Mouse (Mus musculus): Measurements from ENCODE around the gene Numb. TPM values are rescaled to one million over a fixed set of nuclear protein-coding genes. Genes with fewer than 3 reads are reported as not detected.

Numb gene
- polyA plus RNA-seq, 1 experiment from 2014 or later: 41.3 TPM

DNA sequence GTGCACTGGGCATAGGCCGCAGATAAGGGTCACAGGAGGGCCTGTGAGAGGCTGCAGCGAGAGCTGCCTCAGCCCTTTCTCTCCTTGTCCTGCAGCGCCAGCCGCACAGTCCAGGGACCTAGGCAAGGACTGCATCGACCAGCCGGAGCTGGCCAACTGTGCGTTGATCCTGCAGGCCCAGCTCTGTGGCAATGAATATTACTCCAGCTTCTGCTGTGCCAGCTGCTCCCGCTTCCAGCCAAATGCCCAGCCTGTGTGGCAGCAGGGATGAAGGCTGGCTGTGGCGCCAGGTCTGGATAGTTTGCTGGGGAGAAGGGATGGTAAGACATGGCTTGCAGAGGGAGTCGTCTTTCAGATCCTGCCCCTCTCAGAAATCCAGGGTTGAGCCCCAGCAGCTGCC lies 130.0 kb downstream of the Numb start:
- H3K27ac ChIP-seq: 0 out of 2 replicates have a peak overlapping the region, but pooled peaks have one; percentile 75

DNA sequence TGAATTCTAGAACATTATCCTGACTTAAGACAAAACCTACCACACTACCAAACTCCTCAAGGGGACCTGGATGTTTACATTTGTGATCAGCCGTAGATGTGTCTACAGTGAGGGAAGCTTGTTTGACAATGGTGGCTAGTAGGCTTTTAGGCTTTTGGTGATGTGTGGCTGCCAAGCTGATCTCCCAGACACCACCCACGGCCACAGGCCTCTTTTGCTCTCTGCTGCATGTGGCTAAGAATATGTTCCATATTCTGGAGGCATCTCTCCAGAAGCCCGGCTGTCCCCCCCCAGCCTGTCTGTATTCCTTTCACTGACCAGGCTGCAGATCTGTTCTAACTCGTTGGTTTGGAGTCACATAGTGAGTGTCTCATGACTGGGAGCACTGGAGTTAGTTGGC lies 131.0 kb downstream of the Numb start:
- ATAC-seq (replicated peaks; ENCODE audit: low FRiP score): no peak
- H3K9ac ChIP-seq: no peak overlapping the region
- H3K9me3 ChIP-seq (replicated peaks): no peaks in the 10 kb centered on the region
- no peaks in the 10 kb centered on the region for H3K27me3 ChIP-seq
- H3K36me3 ChIP-seq: peaks cover 23% of the 10 kb centered on the region
- H3K4me3 ChIP-seq (replicated peaks): no peak overlapping the region
- H3K27ac ChIP-seq: no peak overlapping the region
- WGBS: 82% methylated on average over 4 of the region's 4 CpGs
- no peak overlapping the region for H3K4me2 ChIP-seq
- peaks cover 27% of the 10 kb centered on the region for H3K4me1 ChIP-seq

More for the DNA sequence above, 130.0 kb downstream of the Numb start:
- Histone ChIP-seq H3K4me1 (peaks cover 27% of the 10 kb centered on the region), H3K4me2 (no peak overlapping the region), H3K4me3 (replicated peaks) (no peak overlapping the region), H3K9me3 (replicated peaks) (no peaks in the 10 kb centered on the region), H3K9ac (no peak overlapping the region), H3K27me3 (no peaks in the 10 kb centered on the region), H3K36me3 (peaks cover 31% of the 10 kb centered on the region)
- 81% methylated on average over 10 of the region's 10 CpGs for WGBS
- no peak for ATAC-seq (replicated peaks; ENCODE audit: low FRiP score)

DNA sequence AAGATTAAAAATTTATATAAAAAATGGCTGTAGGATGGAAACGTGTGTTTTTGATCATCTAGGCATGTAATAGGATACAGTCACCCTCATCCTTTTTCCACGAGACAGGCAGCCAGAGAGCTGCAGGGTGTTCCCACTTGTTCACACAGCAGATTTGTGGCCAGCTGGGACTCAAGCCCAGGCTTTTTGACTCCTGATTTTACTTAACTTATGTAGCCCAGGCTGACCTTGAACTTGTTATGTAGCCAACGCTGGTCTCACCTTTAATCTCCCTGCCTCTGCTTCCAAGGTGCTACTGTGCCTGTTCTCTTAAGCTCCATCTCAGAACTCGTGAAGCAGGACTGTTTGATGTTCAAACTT lies 132.0 kb downstream of the Numb start:
- Histone ChIP-seq H3K27me3 (no peaks in the 10 kb centered on the region), H3K9ac (no peak overlapping the region), H3K4me2 (no peak overlapping the region), H3K9me3 (replicated peaks) (no peaks in the 10 kb centered on the region), H3K4me1 (peaks cover 23% of the 10 kb centered on the region), H3K36me3 (peaks cover 14% of the 10 kb centered on the region), H3K4me3 (replicated peaks) (no peak overlapping the region), H3K27ac (no peak overlapping the region)
- ATAC-seq (replicated peaks; ENCODE audit: low FRiP score): no peak
- WGBS: 34% methylated on average over 4 of the region's 4 CpGs

DNA sequence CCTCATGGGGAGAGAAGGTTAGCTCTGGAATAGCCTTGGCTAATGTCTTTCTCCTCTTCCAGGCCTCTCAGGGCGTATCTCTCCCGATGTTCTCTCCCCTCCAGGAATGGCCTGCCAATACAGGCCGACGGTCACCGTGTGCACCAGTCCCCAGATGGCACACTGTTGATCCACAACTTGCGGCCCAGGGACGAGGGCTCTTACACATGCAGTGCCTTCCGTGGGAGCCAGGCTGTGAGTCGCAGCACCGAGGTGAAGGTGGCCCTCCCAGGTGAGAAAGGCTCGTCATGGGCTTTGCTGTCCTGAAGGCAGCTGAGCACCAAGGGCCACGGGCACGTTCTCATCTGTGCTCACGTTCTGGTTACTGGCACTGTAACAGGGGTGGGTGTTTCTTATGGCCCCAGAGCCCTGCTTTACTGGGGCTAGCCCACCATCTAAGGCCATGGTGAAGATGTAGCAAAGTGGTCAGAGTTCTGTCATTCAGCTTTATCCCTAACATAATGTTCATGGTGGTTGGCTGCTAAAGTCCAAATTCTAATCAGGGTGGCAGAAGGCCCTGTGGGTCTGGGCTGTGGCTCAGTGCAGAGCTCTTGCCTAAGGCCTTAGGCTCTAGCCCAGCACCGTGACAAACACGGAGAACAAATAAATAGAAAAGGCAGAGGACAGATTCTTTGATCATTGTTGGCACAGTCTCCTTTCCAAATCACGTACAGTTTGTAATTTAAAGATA lies 132.5 kb downstream of the Numb start:
- no peak overlapping the region for H3K27ac ChIP-seq
- no peak overlapping the region for H3K9ac ChIP-seq
- H3K4me3 ChIP-seq (replicated peaks): no peak overlapping the region
- ATAC-seq (replicated peaks; ENCODE audit: low FRiP score): no peak
- peaks cover 10% of the 10 kb centered on the region for H3K36me3 ChIP-seq
- H3K9me3 ChIP-seq (replicated peaks): no peaks in the 10 kb centered on the region
- H3K4me1 ChIP-seq: peaks cover 23% of the 10 kb centered on the region
- no peaks in the 10 kb centered on the region for H3K27me3 ChIP-seq
- H3K4me2 ChIP-seq: no peak overlapping the region
- WGBS: 88% methylated on average over 17 of the region's 17 CpGs

DNA sequence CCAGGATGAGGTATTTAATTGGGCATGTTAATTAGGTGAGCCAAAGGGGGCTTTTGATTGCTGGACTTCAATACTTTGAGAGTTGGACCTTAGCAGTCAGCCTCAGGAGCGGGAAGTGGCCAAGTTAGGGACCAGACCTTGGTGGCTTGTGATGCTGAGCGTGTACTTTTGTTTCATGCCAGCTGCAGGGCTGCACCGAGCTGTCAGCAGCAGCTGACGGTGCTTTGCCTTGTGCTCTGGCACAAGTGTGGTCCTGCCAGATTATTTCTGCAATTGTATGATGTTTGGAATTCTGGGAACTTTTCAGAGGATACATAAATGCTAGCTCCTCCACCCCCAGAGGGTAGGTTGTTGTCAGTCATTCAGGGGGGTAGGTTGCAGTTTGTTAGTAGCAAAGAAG lies 136.4 kb downstream of the Numb start:
- H3K4me1 ChIP-seq: 0 out of 2 replicates have a peak, but pooled peaks cover 3% of the 10 kb centered on the region
- H3K36me3 ChIP-seq: no peaks in the 10 kb centered on the region
- H3K9ac ChIP-seq: no peak overlapping the region
- no peak overlapping the region for H3K27ac ChIP-seq
- H3K9me3 ChIP-seq (replicated peaks): no peaks in the 10 kb centered on the region
- H3K4me3 ChIP-seq (replicated peaks): no peak overlapping the region
- H3K4me2 ChIP-seq: no peak overlapping the region
- H3K27me3 ChIP-seq: no peaks in the 10 kb centered on the region
- WGBS: 72% methylated on average over 4 of the region's 4 CpGs
- no peak for ATAC-seq (replicated peaks; ENCODE audit: low FRiP score)

DNA sequence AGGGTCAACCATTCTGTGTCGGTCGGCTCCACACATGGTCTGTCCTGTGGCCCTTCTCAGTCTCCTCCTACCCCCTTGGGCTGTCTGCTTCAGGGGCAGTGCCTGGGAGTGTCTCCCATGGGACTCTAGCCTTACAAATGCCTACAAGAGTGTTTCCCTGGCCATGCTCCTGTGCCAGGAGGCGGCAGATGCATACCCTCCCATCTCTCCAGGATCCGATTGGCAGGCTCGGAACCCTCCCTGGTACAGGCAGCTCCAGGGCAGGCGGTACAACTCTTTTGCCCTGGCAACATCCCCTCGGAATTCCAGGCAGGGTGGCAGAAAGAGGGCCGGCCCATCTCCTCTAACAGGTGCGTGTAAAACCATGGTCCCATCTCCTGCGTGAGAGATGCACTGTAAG lies 139.1 kb downstream of the Numb start:
- ATAC-seq (replicated peaks; ENCODE audit: low FRiP score): no peak
- H3K4me1 ChIP-seq: 0 out of 2 replicates have a peak, but pooled peaks cover 3% of the 10 kb centered on the region
- H3K4me3 ChIP-seq (replicated peaks): no peak overlapping the region
- H3K27me3 ChIP-seq: no peaks in the 10 kb centered on the region
- H3K9me3 ChIP-seq (replicated peaks): no peaks in the 10 kb centered on the region
- H3K4me2 ChIP-seq: no peak overlapping the region
- no peak overlapping the region for H3K27ac ChIP-seq
- H3K9ac ChIP-seq: no peak overlapping the region
- no peaks in the 10 kb centered on the region for H3K36me3 ChIP-seq
- 88% methylated on average over 10 of the region's 10 CpGs for WGBS

DNA sequence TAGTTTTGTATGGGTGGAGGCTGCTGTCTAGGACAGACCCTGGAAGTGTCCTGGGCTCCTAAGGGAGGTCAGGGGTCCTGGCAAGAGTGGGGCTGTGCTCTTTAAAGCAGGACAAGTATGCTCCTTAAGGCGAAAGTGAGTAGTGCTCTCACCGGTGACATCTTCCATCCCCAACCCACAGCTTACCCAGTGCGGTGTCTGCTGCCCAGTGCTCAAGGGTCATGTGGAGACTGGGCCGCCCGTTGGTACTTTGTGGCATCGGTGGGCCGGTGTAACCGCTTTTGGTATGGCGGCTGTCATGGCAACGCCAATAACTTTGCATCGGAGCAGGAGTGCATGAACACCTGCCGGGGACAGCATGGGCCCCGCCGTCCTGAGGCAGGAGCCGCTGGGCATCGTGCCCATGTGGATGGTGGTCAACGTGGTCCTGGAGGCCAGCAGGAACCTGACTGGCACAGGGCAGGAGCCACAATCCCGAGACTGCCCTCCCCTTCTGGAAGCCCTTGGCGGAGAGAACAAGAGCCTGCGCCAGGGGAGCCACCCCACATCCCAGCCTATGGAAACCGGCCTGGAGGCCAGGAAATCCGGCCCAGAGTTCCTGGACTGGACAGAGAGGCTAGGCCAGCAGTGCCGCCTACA lies 140.0 kb downstream of the Numb start:
- Histone ChIP-seq H3K9ac (no peak overlapping the region), H3K4me1 (0 out of 2 replicates have a peak, but pooled peaks cover 3% of the 10 kb centered on the region), H3K4me3 (replicated peaks) (no peak overlapping the region), H3K27ac (no peak overlapping the region), H3K27me3 (no peaks in the 10 kb centered on the region), H3K36me3 (no peaks in the 10 kb centered on the region), H3K9me3 (replicated peaks) (no peaks in the 10 kb centered on the region), H3K4me2 (no peak overlapping the region)
- 79% methylated on average over 23 of the region's 23 CpGs for WGBS
- ATAC-seq (replicated peaks; ENCODE audit: low FRiP score): 0 out of 2 replicates have a peak, but pooled peaks have one; percentile 22

DNA sequence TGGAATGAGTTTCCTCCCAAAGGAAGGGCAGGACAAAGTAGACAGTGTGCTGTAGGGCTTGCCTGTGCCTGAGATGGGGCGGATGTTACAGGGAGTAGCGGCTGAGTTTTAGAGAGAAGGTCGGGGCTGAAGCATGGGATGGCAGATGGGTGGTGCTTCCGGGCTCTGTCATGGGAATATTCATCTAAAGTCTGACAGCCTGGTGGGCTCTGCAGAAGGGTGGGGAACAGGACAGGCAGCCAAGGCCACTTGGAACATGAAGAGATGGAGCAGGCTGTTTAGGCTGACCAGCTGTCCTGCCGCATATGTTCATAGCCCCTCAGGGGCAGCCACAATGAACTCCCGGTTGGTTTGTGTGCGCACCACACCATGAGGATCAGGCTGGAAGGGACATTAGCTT lies 140.5 kb downstream of the Numb start:
- no peak overlapping the region for H3K4me2 ChIP-seq
- H3K4me3 ChIP-seq (replicated peaks): no peak overlapping the region
- no peak for ATAC-seq (replicated peaks; ENCODE audit: low FRiP score)
- no peaks in the 10 kb centered on the region for H3K36me3 ChIP-seq
- 0 out of 2 replicates have a peak, but pooled peaks cover 3% of the 10 kb centered on the region for H3K4me1 ChIP-seq
- no peak overlapping the region for H3K9ac ChIP-seq
- WGBS: 70% methylated on average over 7 of the region's 7 CpGs
- H3K27me3 ChIP-seq: no peaks in the 10 kb centered on the region
- no peak overlapping the region for H3K27ac ChIP-seq
- no peaks in the 10 kb centered on the region for H3K9me3 ChIP-seq (replicated peaks)

DNA sequence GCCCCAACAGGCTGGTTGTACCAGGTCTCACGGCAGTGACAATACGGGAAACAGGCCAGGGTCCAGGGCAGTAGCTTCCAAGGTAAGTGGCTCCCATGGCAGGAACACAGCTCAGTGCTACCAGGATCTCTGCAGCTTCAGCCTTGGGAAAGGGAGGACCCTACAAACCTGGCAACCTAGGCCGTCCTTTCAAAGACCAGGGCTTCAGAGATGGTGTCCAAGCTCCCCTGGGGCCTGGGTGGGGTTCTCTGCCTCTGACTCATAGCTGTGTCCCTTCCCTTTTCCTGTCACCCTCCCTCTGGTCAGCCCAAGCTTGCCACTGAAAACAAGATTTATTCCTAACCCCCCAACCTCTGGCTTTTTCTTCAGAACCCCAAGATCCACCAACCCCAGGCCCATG lies 141.6 kb downstream of the Numb start:
- Histone ChIP-seq H3K36me3 (no peaks in the 10 kb centered on the region), H3K27me3 (no peaks in the 10 kb centered on the region), H3K4me2 (no peak overlapping the region), H3K4me1 (0 out of 2 replicates have a peak, but pooled peaks cover 3% of the 10 kb centered on the region), H3K27ac (no peak overlapping the region), H3K9me3 (replicated peaks) (no peaks in the 10 kb centered on the region), H3K4me3 (replicated peaks) (no peak overlapping the region), H3K9ac (no peak overlapping the region)
- no peak for ATAC-seq (replicated peaks; ENCODE audit: low FRiP score)
- WGBS: 85% methylated on average over 3 of the region's 3 CpGs

DNA sequence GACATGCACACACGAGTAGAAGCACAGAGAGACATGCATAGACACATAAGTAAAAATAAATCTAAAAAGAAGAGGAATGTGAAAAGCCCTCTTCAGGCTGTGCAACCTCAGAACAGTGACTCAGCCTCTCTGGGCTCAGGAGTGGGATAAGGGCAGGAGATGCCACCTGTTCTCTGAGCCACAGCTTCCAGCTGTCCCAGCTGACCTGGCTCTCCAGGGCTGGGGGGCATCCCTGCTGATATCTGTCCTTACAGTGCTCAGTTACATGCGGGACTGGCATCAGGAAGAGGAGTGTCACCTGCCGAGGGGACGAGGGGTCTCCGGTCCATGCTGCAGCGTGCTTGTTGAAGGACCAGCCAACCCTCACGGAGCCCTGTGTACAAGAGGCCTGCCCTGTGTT lies 145.0 kb downstream of the Numb start:
- Histone ChIP-seq H3K27ac (no peak overlapping the region), H3K36me3 (no peaks in the 10 kb centered on the region), H3K4me3 (replicated peaks) (no peak overlapping the region), H3K9ac (no peak overlapping the region), H3K4me1 (peaks cover 5% of the 10 kb centered on the region; the same call in 1 of the 2 replicates), H3K4me2 (no peak overlapping the region), H3K27me3 (no peaks in the 10 kb centered on the region), H3K9me3 (replicated peaks) (no peaks in the 10 kb centered on the region)
- WGBS: 88% methylated on average over 7 of the region's 7 CpGs
- ATAC-seq (replicated peaks; ENCODE audit: low FRiP score): no peak

DNA sequence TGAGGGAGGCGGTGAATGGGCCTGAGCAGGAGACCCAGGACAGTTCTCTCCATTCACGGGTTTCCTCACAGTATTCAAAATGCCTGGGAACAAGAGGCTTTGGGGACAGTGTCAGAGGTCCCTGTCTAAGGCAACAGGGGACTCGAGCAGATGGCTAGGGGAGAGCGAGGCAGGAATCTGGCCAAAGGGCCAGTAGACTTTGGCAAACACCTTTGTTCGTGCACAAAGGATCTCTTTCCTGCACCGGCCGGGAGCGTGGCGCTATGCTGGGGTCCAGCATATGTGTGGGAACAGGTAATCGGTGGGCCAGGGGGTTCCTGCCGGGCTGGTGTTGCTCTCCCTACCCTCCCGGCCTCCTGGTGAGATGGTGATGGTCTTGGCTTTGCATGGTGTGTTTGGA lies 146.1 kb downstream of the Numb start:
- Histone ChIP-seq H3K27me3 (no peaks in the 10 kb centered on the region), H3K4me1 (peaks cover 11% of the 10 kb centered on the region), H3K9ac (no peak overlapping the region), H3K4me2 (no peak overlapping the region), H3K36me3 (no peaks in the 10 kb centered on the region), H3K27ac (no peak overlapping the region), H3K9me3 (replicated peaks) (no peaks in the 10 kb centered on the region), H3K4me3 (replicated peaks) (no peak overlapping the region)
- no peak for ATAC-seq (replicated peaks; ENCODE audit: low FRiP score)
- 81% methylated on average over 12 of the region's 12 CpGs for WGBS

DNA sequence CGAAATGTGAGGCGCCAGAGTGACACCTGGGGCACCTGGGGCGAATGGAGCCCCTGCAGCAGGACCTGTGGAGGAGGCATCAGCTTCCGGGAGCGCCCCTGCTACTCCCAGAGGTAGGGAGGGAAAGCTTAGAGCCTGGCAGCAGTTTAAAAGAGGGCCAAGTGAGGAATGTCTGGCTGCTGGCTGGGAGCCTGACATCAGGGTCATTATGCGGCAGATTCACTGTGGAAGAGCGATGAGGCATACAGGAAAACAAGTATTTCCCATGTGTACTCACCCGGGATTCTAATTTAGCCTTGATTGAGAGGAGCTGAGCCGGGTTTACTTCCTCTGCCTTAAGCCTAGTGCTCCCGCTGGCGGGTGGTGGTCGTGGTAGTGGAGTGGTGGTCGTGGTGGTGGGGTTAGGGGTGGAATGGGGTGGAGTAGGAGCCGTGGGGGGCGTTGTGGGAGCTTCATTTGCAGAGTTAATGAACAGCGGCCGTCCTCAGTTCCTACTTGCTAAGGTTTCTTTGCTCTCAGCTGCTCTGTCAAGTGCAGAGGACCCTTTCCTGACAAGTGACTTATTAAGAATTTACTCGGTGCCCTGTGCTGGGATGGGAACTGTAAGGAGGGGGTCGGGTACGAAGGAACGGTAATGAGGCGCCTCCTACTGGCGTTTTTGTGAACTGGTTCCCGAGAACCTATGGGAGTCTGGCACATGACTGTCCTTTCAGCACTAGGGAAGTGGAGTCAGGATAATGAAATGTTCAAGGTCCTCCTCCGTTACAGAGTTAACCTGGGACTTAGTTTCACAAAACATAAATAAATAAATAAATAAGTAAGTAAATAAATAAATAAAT lies 151.1 kb downstream of the Numb start:
- H3K9me3 ChIP-seq (replicated peaks): no peaks in the 10 kb centered on the region
- H3K4me3 ChIP-seq (replicated peaks): peak overlapping the region; percentile 27
- peaks cover 46% of the 10 kb centered on the region for H3K4me1 ChIP-seq
- peak overlapping the region; percentile 89 for H3K27ac ChIP-seq
- H3K4me2 ChIP-seq: peak overlapping the region; percentile 58
- H3K9ac ChIP-seq: no peak overlapping the region
- H3K36me3 ChIP-seq: no peaks in the 10 kb centered on the region
- no peaks in the 10 kb centered on the region for H3K27me3 ChIP-seq
- peak; percentile 55 for ATAC-seq (replicated peaks; ENCODE audit: low FRiP score)
- WGBS: 4% methylated on average over 25 of the region's 25 CpGs

Data from kidney, embryonic 15.5 days (tissue).